Mouse (Mus musculus): ENCODE data around the gene Pgm5. TPM values are rescaled to one million over a fixed set of nuclear protein-coding genes. Genes with fewer than 3 reads are reported as not detected.
A peak's percentile ranks its signal among the peaks of the same experiment; 100 is the strongest.

The Pgm5 gene
- polyA plus RNA-seq, 1 experiment from 2014 or later: 7.8 TPM

DNA sequence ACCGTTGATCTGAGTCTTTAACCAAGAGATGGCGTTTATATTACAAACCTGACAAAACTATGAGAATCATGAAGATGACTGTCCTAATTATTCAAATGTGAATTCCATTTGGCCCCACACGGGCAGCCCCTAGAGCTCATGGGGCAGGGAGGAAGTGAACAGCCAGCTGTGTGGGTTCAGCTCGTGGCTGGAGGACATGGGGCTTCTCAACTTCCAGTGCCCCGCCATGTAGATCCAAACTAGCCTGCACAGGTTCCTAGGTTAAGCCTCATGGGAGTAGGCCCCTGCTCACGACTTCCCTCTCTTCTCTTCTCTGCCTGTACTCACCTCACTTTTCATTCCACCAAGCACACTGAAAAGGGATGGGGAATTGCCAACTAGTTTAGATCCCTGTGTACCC, 173.3 kb downstream of the Pgm5 start:
- Histone ChIP-seq H3K9ac (ENCODE audit: low read length) (no peak overlapping the region), H3K27me3 (ENCODE audit: control insufficient read depth, insufficient read depth, low read length) (no peaks in the 10 kb centered on the region), H3K9me3 (ENCODE audit: control insufficient read depth, low read length) (no peaks in the 10 kb centered on the region), H3K4me3 (ENCODE audit: control insufficient read depth in 1 of 2, insufficient read depth in 1 of 2, low read depth in 1 of 2, low read length in 2 of 2) (no peak overlapping the region), H3K4me2 (ENCODE audit: low read length) (no peak overlapping the region), H3K4me1 (ENCODE audit: control insufficient read depth in 2 of 2, insufficient read depth in 2 of 2, low read length in 2 of 2) (peaks cover 11% of the 10 kb centered on the region in 2 experiments), H3K27ac (replicated peaks in 1 of 2; ENCODE audit: control insufficient read depth in 1 of 2, insufficient read depth in 1 of 2, low read depth in 2 of 2, low read length in 2 of 2) (no peak overlapping the region), H3K36me3 (ENCODE audit: control insufficient read depth, insufficient read depth, low read length) (peaks cover 4% of the 10 kb centered on the region)
- no peak for ATAC-seq (ENCODE audit: insufficient number of reproducible peaks, insufficient read depth, low FRiP score, low read depth)
- 85% methylated on average over 6 of the region's 6 CpGs for WGBS

- no peak overlapping the region for H3K27ac ChIP-seq (replicated peaks in 1 of 2; ENCODE audit: control insufficient read depth in 1 of 2, insufficient read depth in 1 of 2, low read depth in 2 of 2, low read length in 2 of 2)
- H3K27me3 ChIP-seq (ENCODE audit: control insufficient read depth, insufficient read depth, low read length): no peaks in the 10 kb centered on the region
- 91% methylated on average over 10 of the region's 10 CpGs for WGBS
- peaks cover 12 to 17% of the 10 kb centered on the region in 2 experiments for H3K4me1 ChIP-seq (ENCODE audit: control insufficient read depth in 2 of 2, insufficient read depth in 2 of 2, low read length in 2 of 2)
- H3K4me3 ChIP-seq (ENCODE audit: control insufficient read depth in 1 of 2, insufficient read depth in 1 of 2, low read depth in 1 of 2, low read length in 2 of 2): no peak overlapping the region
- no peak for ATAC-seq (ENCODE audit: insufficient number of reproducible peaks, insufficient read depth, low FRiP score, low read depth)
- no peak overlapping the region for H3K9ac ChIP-seq (ENCODE audit: low read length)
- no peaks in the 10 kb centered on the region for H3K9me3 ChIP-seq (ENCODE audit: control insufficient read depth, low read length)
- peaks cover 4% of the 10 kb centered on the region; the same call in 1 of the 2 replicates for H3K36me3 ChIP-seq (ENCODE audit: control insufficient read depth, insufficient read depth, low read length)
- no peak overlapping the region for H3K4me2 ChIP-seq (ENCODE audit: low read length)
Measured at GRCm38 (mm10) chr19:24686411-24686810, 175.2 kb downstream of the Pgm5 start.

DNA sequence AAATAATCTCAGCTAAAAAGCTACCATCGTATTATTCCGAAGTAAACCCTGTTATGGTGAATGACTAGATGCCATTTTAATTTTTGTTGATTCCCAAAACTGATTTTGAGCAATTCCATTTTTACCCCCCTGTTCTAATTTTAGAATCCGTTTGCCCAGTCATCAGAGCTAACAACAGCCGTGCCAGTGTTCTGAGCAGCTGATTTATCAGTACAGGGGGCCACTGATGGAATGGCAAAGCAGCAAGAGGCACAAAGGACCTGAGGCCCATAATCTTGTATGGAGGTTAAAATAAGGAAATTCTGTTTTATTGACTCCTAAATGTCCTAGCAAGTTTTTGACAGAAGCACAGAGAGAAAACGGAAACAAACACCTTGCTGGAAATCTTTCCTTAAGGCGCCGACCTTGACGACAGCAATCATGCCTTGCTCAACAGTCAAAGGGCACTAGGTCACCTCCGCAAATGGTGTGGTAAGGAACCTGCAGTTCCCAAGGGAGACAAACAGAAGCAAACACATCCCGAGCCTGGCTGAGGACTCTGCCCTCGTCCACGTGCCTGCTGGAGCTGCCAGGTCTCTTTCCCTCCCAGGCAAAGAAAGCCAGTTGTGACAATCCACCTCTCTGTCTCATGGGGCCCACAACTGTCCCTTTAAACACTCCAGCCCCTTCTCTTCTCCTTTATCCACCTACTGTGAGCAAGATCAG, 178.5 kb downstream of the Pgm5 start:
- no peak for ATAC-seq (ENCODE audit: insufficient number of reproducible peaks, insufficient read depth, low FRiP score, low read depth)
- H3K4me3 ChIP-seq (ENCODE audit: control insufficient read depth in 1 of 2, insufficient read depth in 1 of 2, low read depth in 1 of 2, low read length in 2 of 2): no peak overlapping the region
- no peaks in the 10 kb centered on the region for H3K9me3 ChIP-seq (ENCODE audit: control insufficient read depth, low read length)
- H3K4me2 ChIP-seq (ENCODE audit: low read length): peak overlapping the region; percentile 23; the same call in 1 of the 2 replicates
- no peaks in the 10 kb centered on the region for H3K27me3 ChIP-seq (ENCODE audit: control insufficient read depth, insufficient read depth, low read length)
- peak overlapping the region; percentile 79 to 81 for H3K27ac ChIP-seq (replicated peaks in 1 of 2; ENCODE audit: control insufficient read depth in 1 of 2, insufficient read depth in 1 of 2, low read depth in 2 of 2, low read length in 2 of 2)
- 38% methylated on average over 12 of the region's 12 CpGs for WGBS
- H3K4me1 ChIP-seq (ENCODE audit: control insufficient read depth in 2 of 2, insufficient read depth in 2 of 2, low read length in 2 of 2): peaks cover 11 to 17% of the 10 kb centered on the region in 2 experiments
- 0 out of 2 replicates have a peak, but pooled peaks cover 4% of the 10 kb centered on the region for H3K36me3 ChIP-seq (ENCODE audit: control insufficient read depth, insufficient read depth, low read length)
- peak overlapping the region; percentile 40; the same call in 1 of the 2 replicates for H3K9ac ChIP-seq (ENCODE audit: low read length)

DNA sequence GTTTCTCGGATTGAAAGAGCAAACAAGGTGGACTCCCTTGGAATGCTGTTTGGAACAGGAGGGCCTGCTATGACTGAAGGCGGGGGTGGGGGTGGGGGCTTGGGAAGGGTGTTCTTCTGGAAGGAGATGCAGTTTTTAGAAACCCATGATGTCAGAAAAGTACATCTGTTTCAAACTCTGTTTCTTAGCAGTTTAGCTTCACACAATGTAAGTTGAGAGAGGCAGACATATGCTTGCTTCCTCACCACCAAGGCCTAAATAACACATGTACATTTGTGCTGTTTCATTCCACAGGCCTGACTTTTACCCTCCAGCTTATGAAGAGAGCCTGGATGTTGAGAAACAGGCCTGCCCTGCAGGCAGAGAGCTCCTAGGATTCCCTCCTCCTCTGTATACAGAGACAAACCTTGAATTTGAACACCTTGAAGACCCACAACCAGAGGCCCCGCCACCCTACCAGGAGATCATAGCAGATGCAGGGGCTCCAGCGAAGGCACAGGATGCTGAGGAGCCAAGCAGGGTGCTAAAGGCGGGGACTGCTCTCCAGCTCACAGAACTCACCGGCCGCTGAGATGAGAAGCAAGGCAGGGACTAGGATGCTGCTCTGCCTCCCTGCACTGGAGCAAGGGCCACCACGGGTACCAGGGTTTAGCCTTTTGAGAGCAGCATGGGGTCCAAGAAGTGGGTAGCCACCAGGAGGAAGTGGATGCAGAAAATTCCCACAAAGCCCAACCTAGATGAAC, 184.2 kb downstream of the Pgm5 start:
- no peak for ATAC-seq (ENCODE audit: insufficient number of reproducible peaks, insufficient read depth, low FRiP score, low read depth)
- H3K27ac ChIP-seq (replicated peaks in 1 of 2; ENCODE audit: control insufficient read depth in 1 of 2, insufficient read depth in 1 of 2, low read depth in 2 of 2, low read length in 2 of 2): peak overlapping the region in 1 of 2 experiments; percentile 44; a peak in 1 of 4 replicates
- H3K27me3 ChIP-seq (ENCODE audit: control insufficient read depth, insufficient read depth, low read length): no peaks in the 10 kb centered on the region
- no peak overlapping the region for H3K9ac ChIP-seq (ENCODE audit: low read length)
- 60% methylated on average over 8 of the region's 8 CpGs for WGBS
- no peak overlapping the region for H3K4me2 ChIP-seq (ENCODE audit: low read length)
- 0 out of 2 replicates have a peak, but pooled peaks cover 4% of the 10 kb centered on the region for H3K36me3 ChIP-seq (ENCODE audit: control insufficient read depth, insufficient read depth, low read length)
- H3K4me1 ChIP-seq (ENCODE audit: control insufficient read depth in 2 of 2, insufficient read depth in 2 of 2, low read length in 2 of 2): peaks cover 12% of the 10 kb centered on the region in 2 experiments
- H3K4me3 ChIP-seq (ENCODE audit: control insufficient read depth in 1 of 2, insufficient read depth in 1 of 2, low read depth in 1 of 2, low read length in 2 of 2): no peak overlapping the region
- H3K9me3 ChIP-seq (ENCODE audit: control insufficient read depth, low read length): no peaks in the 10 kb centered on the region

- no peak overlapping the region for H3K4me2 ChIP-seq (ENCODE audit: low read length)
- 0 out of 2 replicates have a peak, but pooled peaks cover 4% of the 10 kb centered on the region for H3K36me3 ChIP-seq (ENCODE audit: control insufficient read depth, insufficient read depth, low read length)
- peak overlapping the region in 1 of 2 experiments; percentile 33; a peak in 1 of 4 replicates for H3K27ac ChIP-seq (replicated peaks in 1 of 2; ENCODE audit: control insufficient read depth in 1 of 2, insufficient read depth in 1 of 2, low read depth in 2 of 2, low read length in 2 of 2)
- WGBS: 42% methylated on average over 7 of the region's 7 CpGs
- no peak overlapping the region for H3K4me3 ChIP-seq (ENCODE audit: control insufficient read depth in 1 of 2, insufficient read depth in 1 of 2, low read depth in 1 of 2, low read length in 2 of 2)
- peaks cover 16 to 18% of the 10 kb centered on the region in 2 experiments for H3K4me1 ChIP-seq (ENCODE audit: control insufficient read depth in 2 of 2, insufficient read depth in 2 of 2, low read length in 2 of 2)
- no peaks in the 10 kb centered on the region for H3K9me3 ChIP-seq (ENCODE audit: control insufficient read depth, low read length)
- no peak overlapping the region for H3K9ac ChIP-seq (ENCODE audit: low read length)
- H3K27me3 ChIP-seq (ENCODE audit: control insufficient read depth, insufficient read depth, low read length): no peaks in the 10 kb centered on the region
- ATAC-seq (ENCODE audit: insufficient number of reproducible peaks, insufficient read depth, low FRiP score, low read depth): no peak
Measured at GRCm38 (mm10) chr19:24676429-24676828, 185.2 kb downstream of the Pgm5 start.

GRCm38 (mm10) chr19:24673762-24674161, 187.9 kb downstream of the Pgm5 start, which contains the start of gene Tmem252:
TSS of gene Tmem252 (plus strand) at chr19:24674008.
- ATAC-seq (ENCODE audit: insufficient number of reproducible peaks, insufficient read depth, low FRiP score, low read depth): no peak
- Histone ChIP-seq H3K9me3 (ENCODE audit: control insufficient read depth, low read length) (no peaks in the 10 kb centered on the region), H3K27me3 (ENCODE audit: control insufficient read depth, insufficient read depth, low read length) (no peaks in the 10 kb centered on the region), H3K4me2 (ENCODE audit: low read length) (no peak within 1 kb of the TSS), H3K27ac (replicated peaks in 1 of 2; ENCODE audit: control insufficient read depth in 1 of 2, insufficient read depth in 1 of 2, low read depth in 2 of 2, low read length in 2 of 2) (peak within 1 kb of the TSS in 1 of 2 experiments; percentile 18; a peak in 2 of 4 replicates), H3K4me3 (ENCODE audit: control insufficient read depth in 1 of 2, insufficient read depth in 1 of 2, low read depth in 1 of 2, low read length in 2 of 2) (no peak within 1 kb of the TSS), H3K4me1 (ENCODE audit: control insufficient read depth in 2 of 2, insufficient read depth in 2 of 2, low read length in 2 of 2) (peaks cover 16 to 20% of the 10 kb centered on the region in 2 experiments), H3K36me3 (ENCODE audit: control insufficient read depth, insufficient read depth, low read length) (no peaks in the 10 kb centered on the region), H3K9ac (ENCODE audit: low read length) (no peak within 1 kb of the TSS)
- 70% methylated on average over 3 of the region's 4 CpGs for WGBS

GRCm38 (mm10) chr19:24673331-24673730, 188.3 kb downstream of the Pgm5 start:
- Histone ChIP-seq H3K27ac (replicated peaks in 1 of 2; ENCODE audit: control insufficient read depth in 1 of 2, insufficient read depth in 1 of 2, low read depth in 2 of 2, low read length in 2 of 2) (peak overlapping the region in 1 of 2 experiments; percentile 18; a peak in 2 of 4 replicates), H3K36me3 (ENCODE audit: control insufficient read depth, insufficient read depth, low read length) (no peaks in the 10 kb centered on the region), H3K4me2 (ENCODE audit: low read length) (no peak overlapping the region), H3K27me3 (ENCODE audit: control insufficient read depth, insufficient read depth, low read length) (no peaks in the 10 kb centered on the region), H3K4me1 (ENCODE audit: control insufficient read depth in 2 of 2, insufficient read depth in 2 of 2, low read length in 2 of 2) (peaks cover 16 to 20% of the 10 kb centered on the region in 2 experiments), H3K4me3 (ENCODE audit: control insufficient read depth in 1 of 2, insufficient read depth in 1 of 2, low read depth in 1 of 2, low read length in 2 of 2) (no peak overlapping the region), H3K9ac (ENCODE audit: low read length) (no peak overlapping the region), H3K9me3 (ENCODE audit: control insufficient read depth, low read length) (no peaks in the 10 kb centered on the region)
- WGBS: 68% methylated on average over 10 of the region's 10 CpGs
- no peak for ATAC-seq (ENCODE audit: insufficient number of reproducible peaks, insufficient read depth, low FRiP score, low read depth)

All from heart, embryonic 14.5 days (tissue).